Mouse (Mus musculus) olfactory bulb, adult 2 months (tissue): ENCODE data around the gene Gpr55.

Experiments used
- CTCF ChIP-seq: fragments of 200-500 bp; IDR thresholded peaks from 2 replicates; pipeline ENCODE4 v1.5.1; 2012; ENCODE audit warnings: low read depth, mild to moderate bottlenecking, low read length, moderate library complexity; ENCODE audit not compliant: insufficient read depth
- POLR2A ChIP-seq: fragments of 200-500 bp; IDR thresholded peaks from 2 replicates; pipeline ENCODE4 v1.6.1; 2012; ENCODE audit warnings: mild to moderate bottlenecking, low read depth, low read length, moderate library complexity; ENCODE audit not compliant: insufficient read depth

- TF ChIP-seq CTCF = no peak
- no peak for TF ChIP-seq POLR2A
Observed at GRCm38 (mm10) chr1:85959889-85960276, 924 bp downstream of the Gpr55 start.
